9 mouse cellular contexts compared by ENCODE assay signal in genomic region chr2:38485957-38486931, GRCm38 (mm10). TPM values are rescaled to one million over a fixed set of nuclear protein-coding genes. Genes with fewer than 3 reads are reported as not detected.
DNase-seq lines count a peak whose midpoint lies in the region; ATAC-seq lines count a peak whose summit lies in the region.
"Had no signal": no experiment of that assay in that cellular context is flagged by ENCODE, and none has a peak within 500 bp of the region (broad histone marks: within the 10 kb centered on the region; RNA-seq: fewer than 3 reads in every experiment).

No protein-coding gene starts in this region.

- peaks cover 8% of the 10 kb centered on the region; the same call in 1 of the 2 replicates for H3K4me1 ChIP-seq in heart, embryonic 11.5 days (ENCODE audit: control insufficient read depth, insufficient read depth, low read length)

- 0 out of 2 replicates have a peak overlapping the region, but pooled peaks have one; percentile 18 for H3K27ac ChIP-seq in heart, embryonic 11.5 days (ENCODE audit: low read depth, low read length)
- H3K27ac ChIP-seq: limb, embryonic 13.5 days had no signal

- peak; percentile 20 to 41 for DNase-seq in right cerebral cortex, adult 2 months (ENCODE audit: low spot score in 2 of 2)
- DNase-seq in right cerebral cortex, postnatal 4 days: no peak
- DNase-seq in cerebellum, adult 9-11 months: peak; percentile 83
- DNase-seq in kidney, postnatal 4 days: peak; percentile 77 to 85
- DNase-seq in lung, postnatal 36 days: peak; percentile 94
- DNase-seq in spleen, adult 12 weeks (ENCODE audit: low spot score): no peak

- H3K4me2 ChIP-seq in heart, embryonic 11.5 days: no peak overlapping the region
- H3K4me2 ChIP-seq: limb, embryonic 13.5 days had no signal

- H3K4me3 ChIP-seq in heart, embryonic 11.5 days (ENCODE audit: low read depth, low read length): no peak overlapping the region
- H3K4me3 ChIP-seq: limb, embryonic 13.5 days had no signal

- H3K27me3 ChIP-seq in heart, embryonic 11.5 days (ENCODE audit: control insufficient read depth, insufficient read depth, low read length): no peaks in the 10 kb centered on the region
- H3K27me3 ChIP-seq: limb, embryonic 13.5 days had no signal

- WGBS in heart, embryonic 11.5 days (ENCODE audit: insufficient replicate concordance): 70% methylated on average over 6 of the region's 6 CpGs

- no peak for ATAC-seq in heart, embryonic 11.5 days (replicated peaks; ENCODE audit: insufficient number of reproducible peaks, low FRiP score, low TSS enrichment)
- no peak for ATAC-seq in erythroid progenitor cell, adult 5-6 weeks (replicated peaks; ENCODE audit: low FRiP score, poor library complexity, severe bottlenecking)

- H3K9me3 ChIP-seq in heart, embryonic 11.5 days (replicated peaks; ENCODE audit: control insufficient read depth, low read length): no peaks in the 10 kb centered on the region
- H3K9me3 ChIP-seq: limb, embryonic 13.5 days had no signal

- H3K36me3 ChIP-seq in heart, embryonic 11.5 days (ENCODE audit: control insufficient read depth, insufficient read depth, low read length): no peaks in the 10 kb centered on the region
- H3K36me3 ChIP-seq: limb, embryonic 13.5 days had no signal

- H3K9ac ChIP-seq in heart, embryonic 11.5 days (ENCODE audit: low read depth, low read length): no peak overlapping the region
- H3K9ac ChIP-seq: limb, embryonic 13.5 days had no signal

RNA-seq across cellular contexts. Expression of gene Nek6, which starts 25.2 kb away (rescaled TPM):
- 78.8 and 85.1 TPM in 2 replicates for polyA plus RNA-seq in heart, embryonic 11.5 days (2014; fragmentation: Nextera tagmentation; extraction: Ambion mirVana)
- total RNA-seq in erythroid progenitor cell, adult 5-6 weeks (2015; ENCODE audit: low replicate concordance): 0.42 and 1.4 TPM in 2 replicates
- 0.90 and 1.2 TPM in 2 replicates for total RNA-seq in erythroid progenitor cell, adult 5-6 weeks (2017; ENCODE audit: low replicate concordance)

Comparison
In these comparisons a context has a peak if more than half of its experiments do, and no peak if none do; other contexts are left out.
1. DNase-seq: peak in right cerebral cortex, adult 2 months (2 of 2), cerebellum, adult 9-11 months (single experiment), kidney, postnatal 4 days (2 of 2) and lung, postnatal 36 days (single experiment); none in right cerebral cortex, postnatal 4 days (single experiment) and spleen, adult 12 weeks (single experiment).